Mouse (Mus musculus) ovary, postnatal 14 days (tissue): Measurements from ENCODE around the gene Krt28.

ENCODE experiments used
- DNase-seq: peaks from one replicate; pipeline ENCODE4 v3.0.0; 2022; ENCODE audit warnings: low spot score

Krt28 gene

DNA sequence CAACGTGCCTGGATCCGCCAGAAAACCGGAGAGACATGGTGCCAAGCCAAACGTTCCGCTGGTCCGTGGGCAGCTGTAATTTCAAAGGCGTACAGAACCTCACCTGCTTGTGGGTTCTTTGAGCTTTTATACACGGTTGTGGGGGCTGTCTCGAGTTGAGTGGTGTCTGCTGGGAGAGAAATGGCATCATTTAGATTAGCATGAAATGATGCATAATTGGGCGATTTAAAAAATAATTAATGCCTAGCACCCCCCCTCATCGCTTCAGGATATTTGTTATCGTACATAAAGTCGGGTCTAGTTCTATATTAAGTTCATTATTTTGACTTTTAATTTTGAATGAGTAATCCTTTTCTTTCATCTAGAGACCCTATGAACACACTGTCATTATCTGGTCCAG lies at the start of gene Krt28:
Gene Krt28, minus strand, starts transcription at position 101 of the 400 bp plus-strand sequence.
- no peak for DNase-seq

DNA sequence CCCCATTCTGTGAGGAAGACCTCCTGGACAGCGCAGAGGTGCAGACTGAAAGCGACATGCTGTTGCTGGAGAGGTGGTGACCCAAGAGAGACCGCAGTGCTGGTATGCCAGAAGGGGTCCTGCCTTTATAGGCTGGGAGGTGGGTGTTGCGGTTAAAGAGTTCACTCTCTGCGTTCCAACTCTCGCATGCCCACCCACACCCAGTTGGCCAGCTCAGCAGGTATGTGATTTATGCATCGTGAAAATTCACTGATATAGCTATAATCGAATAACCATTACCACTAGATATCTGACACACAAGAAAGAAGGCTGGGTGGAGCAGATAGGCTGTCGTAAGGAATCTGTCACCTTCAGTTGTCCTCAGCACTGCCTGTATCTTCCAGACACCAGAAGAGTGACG lies 47.5 kb upstream of the Krt28 start, which contains the start of gene Krt12:
Gene Krt12, minus strand, starts transcription at position 101 of the 400 bp plus-strand sequence.
- DNase-seq, result no peak

DNA sequence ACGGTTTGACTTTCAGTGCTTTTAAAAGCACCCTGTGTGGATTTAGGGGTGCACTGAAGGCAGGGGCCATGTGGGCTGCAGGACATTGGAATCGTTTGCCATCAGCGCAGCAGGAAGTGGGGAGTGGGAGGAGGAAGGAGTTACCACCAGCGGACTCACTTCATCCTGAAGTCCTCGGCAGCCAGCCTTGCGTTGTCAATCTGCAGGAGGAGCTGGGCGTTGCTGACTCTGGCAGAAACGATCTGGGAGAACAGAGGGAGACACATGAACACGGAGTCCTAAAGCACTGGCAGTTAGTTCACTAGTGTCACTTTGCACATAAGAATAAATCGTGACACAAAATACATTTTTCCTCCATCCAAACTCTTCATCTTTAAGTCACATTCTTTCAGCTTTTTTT lies 45.9 kb upstream of the Krt28 start:
- DNase-seq, result no peak

DNA sequence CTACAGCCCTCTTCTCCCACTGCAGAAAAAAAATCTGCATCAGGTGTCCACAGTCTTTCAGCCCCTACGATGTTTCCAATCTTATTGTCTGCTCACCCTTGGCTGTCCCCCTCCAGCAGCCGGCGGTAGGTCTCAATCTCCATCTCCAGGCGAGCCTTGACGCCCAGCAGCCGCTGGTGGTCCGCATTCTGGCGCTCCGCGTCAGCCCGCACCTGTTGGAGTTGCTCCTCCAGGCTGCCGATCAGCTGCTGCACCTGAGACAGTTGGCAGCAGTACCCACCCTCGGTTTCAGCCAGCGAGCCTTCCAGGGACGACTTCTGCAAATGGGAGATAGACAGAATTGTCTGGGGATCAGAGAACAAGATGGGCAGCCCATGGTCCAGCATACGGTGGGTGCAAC lies 43.1 kb upstream of the Krt28 start:
- no peak for DNase-seq

DNA sequence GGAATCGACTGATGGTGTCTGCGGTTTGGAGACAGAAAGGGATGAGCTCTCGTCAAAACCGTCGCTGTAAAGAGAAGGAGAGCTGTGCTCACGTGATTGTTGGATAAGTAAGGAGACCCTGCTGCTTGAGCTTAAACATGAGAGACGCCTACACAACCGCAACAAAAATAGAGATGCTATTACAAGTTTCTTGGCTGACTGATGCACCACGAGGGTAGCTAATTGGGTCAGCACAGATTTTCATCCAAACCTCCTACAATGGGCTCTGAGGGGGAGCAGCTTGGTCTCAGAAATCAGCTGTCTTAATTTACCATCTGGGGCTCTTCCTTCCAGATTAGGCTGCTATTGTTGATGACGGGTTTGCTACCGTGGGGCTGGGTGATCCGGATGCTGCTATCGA lies 42.2 kb upstream of the Krt28 start:
- no peak for DNase-seq

DNA sequence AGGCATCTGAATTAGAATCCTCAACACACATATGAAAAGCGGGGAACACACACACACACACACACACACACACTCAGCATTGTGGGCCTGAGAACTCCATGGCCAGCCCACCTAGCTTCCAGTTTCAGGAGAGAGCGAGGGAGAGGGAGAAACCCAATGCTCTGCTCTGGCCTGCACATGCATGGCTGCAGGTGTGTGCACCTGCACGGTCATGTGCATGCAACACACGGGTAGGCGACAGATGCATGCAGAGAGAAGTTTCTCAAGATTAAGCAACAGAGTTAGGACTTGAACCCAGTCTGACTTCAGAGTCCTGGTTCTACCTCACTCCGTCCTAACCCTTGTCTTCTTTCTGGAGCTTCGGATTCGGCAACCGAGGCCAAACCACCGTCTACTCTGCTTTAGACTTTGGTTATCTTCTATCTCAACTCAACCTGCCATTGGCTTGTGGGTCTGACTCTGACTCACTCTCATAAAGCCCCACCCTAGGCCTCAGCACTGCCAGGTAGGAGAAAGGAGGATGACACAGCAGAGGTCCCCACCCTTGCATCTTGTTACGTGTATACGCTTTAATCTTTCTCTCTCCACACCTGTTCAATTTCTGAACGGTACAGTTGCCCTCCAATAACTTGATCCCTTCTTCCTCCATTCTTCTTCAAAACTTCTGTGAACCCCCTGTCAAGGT lies 39.9 kb upstream of the Krt28 start:
- DNase-seq, result no peak

DNA sequence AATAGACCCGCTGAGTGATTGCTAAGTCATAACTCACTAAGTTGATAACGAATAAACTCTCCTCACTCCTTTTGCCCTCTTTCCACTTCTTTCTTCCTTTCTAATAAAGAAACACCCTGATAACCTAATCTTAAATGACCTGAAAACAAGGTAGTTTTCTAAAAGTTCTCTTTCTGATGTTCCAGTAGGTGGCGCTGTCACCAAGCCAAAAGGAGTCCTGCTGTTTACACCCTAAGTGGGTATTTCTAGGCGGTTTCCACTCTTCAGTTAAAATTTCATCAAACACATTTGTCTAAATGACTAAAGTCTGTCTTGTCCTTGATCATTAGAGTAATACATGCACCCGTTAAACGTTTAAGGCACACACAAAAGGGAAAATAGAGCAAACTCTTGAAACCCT lies 38.5 kb upstream of the Krt28 start:
- peak; percentile 41 for DNase-seq

DNA sequence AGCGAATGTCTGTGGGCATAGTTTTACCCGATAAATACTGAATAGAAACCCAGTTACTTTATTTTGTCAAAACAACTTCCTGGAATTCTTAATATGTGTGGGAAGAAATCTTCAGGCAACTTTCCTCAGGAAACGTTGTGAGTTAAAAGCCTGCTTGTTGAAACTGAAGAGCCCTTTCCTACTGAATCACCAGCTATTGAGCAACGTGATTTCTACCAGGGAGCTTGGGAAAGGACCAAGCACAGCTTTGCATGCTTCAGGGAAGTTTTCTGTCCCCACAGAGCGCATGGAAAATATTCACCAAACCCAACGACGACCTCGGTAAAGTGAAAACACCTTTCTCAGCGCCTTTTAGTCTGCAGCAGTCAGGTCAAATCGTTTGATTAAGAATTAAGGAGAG lies 31.5 kb upstream of the Krt28 start:
- DNase-seq, result no peak

DNA sequence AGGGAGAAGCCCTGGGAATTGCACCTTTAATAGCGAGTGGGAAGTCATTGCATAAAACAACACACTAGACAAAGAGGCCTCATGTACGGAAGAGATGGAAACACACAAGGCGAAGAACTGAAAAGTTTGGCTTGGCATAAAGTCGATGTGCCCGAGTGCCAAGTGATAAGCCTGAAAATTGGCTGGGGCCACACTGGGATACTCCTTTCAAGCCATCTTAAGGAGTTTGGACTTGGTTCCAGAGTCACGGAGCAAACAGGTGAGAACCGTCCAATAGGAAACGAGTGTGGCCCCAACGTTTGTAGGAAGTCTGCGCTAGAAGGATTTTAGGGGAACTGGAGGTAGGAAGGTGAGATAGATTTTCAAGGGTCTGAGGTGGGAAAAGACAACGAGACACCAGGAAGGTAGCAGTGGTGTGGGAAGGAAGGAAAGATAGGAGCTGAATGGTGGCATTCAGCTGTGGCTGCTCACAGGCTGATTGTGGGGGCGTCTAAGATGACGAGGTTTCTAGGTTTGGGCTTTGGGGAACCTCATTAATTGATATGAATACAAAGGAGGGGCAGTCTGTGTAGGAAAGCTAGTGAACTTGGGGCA lies 25.4 kb upstream of the Krt28 start:
- DNase-seq, result no peak

DNA sequence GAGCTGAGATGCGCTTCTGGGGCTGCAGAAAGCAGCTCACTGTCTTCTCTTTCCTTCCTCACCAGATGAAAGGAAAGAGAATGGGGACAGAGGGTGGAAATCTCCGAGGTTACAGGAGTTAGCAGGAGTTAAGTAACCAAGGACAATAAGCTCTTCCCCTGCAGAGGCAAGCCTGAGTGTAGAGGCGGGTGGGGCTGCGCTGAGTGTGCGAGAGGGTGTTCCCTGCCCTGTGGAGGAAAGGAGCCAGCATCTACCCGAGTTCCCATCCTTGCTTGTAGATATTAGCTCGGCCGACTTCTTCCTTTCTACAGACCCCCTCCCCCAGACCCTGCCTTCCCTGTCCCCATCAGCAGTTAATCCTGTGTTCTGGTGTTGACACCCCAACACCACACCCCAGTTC lies 24.1 kb upstream of the Krt28 start:
- no peak for DNase-seq

DNA sequence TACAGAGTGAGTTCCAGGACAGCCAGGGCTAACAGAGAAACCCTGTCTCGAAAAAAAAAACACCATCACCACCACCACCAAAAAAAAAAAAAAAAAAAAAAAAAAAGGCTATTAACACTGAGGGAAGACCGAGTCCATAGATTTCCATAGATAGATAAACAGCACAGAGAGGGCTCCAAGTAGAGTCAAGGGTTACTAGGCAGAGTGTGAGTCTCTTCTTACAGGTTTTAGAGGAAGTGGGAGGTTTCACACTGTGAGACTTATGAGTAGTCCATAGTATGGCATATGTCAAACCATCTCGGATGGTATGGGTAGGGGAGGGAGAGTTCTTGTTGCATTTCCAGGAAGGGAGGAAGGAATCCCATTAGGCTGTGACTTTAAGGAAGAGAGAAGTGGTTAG lies 23.4 kb upstream of the Krt28 start:
- no peak for DNase-seq

DNA sequence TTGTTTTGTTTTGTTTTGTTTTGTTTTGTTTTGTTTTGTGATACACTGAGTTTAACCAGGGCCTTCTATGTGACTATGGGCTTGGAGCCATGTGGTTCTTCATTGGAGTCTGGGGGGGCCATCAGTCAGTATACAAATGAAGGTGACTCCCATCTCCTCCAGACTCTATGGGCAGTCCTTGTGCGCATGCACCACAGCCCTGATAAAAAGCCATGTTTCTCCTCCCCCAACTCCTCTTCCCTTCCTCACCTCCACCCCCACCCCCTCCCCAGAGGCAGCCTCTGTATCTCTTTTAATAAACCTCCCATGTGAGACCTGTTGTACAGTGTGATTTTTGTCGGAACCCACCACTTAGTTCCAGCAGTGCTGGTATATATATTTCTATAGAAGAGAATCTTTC lies 22.0 kb upstream of the Krt28 start:
- DNase-seq, result no peak

DNA sequence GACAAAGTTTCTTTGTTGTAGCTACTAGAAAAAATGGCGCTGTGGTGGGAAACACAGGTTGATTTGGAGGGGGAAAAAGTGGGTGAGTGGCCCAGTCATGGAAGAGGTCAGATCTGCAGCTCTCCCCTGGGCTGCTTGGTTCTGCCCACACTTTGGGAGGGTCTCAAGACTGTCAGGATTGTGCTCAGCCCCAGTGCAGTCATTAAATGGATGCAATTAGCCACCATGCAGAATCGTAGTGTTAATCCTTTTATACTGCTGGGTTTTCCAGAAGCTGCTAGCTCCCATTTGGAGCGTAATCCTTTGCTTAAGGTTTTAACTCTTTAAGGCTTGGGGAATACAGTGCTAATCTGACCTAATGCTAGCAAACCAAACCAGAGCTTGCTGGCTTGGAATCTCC lies 21.3 kb upstream of the Krt28 start:
- DNase-seq, result no peak

DNA sequence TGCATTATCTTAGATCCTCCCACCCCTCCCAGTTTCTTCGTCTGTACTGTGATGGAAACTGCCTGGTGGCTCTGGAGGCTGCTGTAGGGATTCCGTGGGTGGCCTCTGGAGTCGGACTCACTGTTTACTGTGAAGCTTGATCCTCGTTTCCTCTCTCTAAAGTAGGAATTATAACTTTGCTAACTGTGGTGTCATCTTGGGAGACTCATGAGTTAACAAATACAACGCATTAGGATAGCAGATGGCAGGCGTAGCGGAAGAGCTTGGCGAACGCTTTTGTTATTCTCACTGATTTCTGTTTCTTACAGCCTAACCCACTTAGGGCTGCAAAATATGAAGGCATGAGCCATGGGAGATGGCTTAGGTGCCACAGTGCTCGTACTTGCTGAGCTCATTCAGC lies 17.8 kb upstream of the Krt28 start:
- DNase-seq, result no peak

DNA sequence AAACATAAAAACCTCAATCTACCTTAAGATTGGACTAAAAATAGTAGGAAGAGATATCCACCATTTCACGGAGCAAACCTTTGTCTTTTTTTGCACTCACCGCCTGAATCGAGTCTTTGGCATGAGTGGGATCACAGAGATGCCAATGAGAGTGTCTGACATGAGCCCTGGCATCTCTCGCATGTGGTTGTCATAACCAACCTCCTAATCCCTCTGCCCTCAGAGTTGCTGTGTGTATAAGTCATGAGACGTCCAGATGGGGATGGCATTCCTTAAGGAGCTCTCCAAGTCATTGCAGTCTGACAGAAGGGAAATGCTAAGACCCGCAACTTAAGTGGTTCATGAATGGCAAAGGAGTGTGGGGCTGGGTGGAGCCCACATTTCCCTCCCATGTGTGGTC lies 16.7 kb upstream of the Krt28 start:
- no peak for DNase-seq

DNA sequence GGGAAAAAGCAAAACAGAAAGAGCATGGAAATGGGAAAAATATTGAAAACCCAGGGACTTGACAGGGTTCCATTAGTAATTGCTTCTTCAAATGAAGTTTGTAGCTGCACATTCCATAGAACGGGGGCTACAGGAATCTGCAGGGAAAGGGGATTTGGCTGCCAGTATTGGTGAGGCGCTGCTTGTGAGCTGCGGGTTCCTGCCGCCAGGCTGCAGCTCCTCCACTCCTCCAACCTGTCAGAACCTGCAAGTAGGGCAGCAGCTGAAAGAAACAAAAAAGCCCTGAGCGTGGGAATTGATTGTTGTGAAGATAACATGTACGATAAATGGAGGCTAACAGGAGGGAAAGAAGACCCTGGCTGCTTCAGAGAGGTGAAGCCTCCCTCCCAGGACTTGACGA lies 16.2 kb upstream of the Krt28 start:
- DNase-seq, result no peak

DNA sequence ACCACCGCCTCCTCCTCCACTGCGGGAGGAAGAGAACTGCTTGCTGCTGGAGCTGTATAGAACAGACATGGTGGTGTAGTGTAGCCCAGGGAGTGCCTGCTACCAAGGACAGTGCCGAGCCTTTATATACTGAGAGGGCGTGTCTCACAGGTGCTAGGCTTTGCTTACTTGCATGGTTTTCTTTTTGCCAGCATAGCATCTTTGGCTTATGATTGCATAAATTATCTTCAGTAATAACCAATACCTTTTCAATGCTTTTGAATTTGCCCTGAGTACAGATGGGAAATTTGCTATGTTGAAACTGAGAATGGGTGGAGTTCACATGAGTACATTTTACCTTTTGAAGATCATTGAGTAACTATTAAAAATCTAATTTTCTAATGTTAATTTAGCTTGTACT lies 14.6 kb upstream of the Krt28 start, which contains the start of gene Krt10:
Gene Krt10, minus strand, starts transcription at position 101 of the 400 bp plus-strand sequence.
- no peak for DNase-seq

DNA sequence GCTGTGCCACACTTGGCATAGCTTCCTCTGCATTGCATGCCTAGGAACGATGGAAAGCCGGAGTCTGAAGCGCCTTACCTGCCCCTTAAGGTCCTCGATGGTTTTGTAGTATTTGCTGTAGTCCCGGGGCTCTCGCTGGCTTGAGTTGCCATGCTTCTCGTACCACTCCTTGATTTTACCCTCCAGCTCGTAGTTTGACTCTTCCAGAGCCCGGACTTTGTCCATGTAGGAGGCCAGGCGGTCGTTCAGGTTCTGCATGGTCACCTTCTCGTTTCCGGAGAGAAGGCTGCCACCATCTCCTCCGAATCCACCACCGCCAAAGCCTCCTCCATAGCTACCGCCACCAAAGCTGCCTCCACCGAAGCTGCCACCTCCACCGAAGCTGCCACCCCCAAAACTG lies 14.0 kb upstream of the Krt28 start:
- DNase-seq, result no peak

DNA sequence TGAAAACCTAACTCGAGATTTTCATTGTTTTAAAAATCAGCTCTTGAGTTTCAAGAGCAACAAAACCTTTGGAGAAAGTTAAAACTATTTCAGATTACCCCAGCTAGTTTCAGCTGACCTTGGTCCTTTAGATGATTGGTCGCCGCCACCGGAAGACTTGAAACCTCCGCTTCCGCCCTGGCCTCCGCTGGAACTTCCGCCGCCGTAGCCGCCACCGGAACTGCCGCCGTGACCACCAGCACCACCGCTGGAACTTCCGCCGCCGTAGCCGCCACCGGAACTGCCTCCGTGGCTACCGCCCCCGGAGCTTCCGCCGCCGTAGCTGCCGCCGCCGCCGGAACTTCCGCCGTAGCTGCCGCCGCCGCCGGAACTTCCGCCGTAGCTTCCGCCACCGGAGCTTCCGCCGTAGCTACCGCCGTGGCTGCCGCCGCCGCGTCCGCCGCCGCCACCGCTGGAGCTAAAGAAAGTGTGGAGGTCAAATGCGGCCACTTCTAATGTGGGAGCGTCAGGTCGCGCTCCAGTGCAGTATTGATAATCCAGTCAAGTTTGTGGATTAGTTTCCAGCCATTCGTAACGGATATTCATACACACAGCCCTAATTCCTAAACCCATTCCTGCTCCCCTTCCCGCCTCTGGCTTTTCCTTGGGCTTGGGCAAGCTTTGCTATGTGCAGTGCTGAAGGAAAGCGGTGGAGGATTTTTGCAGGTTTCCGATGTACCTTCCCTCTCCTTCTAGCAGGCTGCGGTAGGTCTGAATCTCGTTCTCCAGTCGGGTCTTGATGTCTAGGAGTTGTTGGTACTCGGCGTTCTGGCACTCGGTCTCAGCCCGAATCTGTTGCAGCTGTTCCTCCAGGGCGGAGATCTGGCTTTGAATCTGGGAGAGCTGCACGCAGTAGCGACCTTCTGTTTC lies 11.4 kb upstream of the Krt28 start:
- DNase-seq, result peak; percentile 82

DNA sequence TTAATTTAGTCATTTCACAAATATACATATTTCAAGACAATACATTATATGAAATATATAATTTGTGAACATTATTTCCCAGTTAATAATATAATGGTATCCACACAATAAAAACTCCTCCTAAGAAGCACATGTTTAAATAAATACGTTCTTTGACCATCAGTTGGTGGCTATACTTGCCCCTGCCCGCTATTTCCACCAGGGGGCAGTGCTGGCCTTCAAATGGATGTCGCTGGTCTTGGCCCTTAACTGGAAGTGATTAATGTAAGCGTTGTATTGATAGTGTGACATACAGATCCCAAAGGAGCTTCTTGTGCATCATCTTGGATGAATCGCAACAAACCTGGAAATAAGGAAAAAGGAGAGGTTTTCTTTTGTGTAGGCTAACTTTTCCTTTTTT lies 4.9 kb upstream of the Krt28 start:
- peak; percentile 69 for DNase-seq

DNA sequence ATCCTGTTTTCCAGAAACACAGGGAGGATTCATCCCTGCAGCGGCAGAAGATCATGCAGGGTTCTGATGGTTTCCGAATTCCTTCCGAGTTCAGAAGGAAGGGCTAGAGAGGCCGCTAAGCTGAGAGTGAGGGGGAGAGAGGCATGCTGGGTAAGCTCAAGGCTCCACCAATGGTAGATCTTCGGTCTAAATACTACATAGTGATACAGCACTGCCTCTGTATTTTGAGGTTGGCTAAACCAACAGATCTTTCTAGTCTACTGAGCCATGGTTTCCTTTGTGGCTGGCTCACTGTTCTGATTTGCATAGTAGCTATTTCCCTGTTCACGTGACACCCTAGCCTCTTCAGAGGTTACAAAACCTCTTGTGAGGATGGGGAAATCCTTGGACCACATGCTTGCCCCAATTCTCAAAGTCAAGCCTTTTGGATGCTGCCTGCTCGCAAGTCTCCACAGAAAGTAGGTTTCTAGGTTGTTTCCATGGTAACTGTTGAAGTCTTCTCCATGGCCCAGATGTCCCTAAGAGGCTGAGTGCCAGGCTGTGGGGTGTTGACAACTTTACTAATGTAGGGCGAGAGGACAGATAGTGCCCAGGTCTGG lies 4.8 kb downstream of the Krt28 start:
- no peak for DNase-seq

DNA sequence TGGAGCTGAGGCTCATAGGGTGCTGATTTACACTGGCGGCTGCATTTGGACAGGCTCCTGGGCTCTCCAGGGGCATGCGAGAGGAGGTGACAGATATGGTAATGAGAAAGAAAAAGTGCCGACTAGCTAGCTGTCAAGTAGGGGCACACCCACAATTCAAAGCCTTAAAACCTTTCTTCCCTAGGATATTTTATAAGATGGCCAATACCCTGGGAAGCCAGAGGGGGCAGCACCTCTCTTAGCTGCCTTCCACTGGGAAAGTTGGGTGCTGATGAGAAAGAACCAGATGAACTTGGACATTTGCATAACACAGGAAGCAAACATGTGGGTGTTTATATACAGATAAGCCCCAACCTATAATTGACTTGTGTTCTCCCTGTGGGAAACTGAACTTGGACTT lies 5.5 kb downstream of the Krt28 start:
- DNase-seq, result no peak

DNA sequence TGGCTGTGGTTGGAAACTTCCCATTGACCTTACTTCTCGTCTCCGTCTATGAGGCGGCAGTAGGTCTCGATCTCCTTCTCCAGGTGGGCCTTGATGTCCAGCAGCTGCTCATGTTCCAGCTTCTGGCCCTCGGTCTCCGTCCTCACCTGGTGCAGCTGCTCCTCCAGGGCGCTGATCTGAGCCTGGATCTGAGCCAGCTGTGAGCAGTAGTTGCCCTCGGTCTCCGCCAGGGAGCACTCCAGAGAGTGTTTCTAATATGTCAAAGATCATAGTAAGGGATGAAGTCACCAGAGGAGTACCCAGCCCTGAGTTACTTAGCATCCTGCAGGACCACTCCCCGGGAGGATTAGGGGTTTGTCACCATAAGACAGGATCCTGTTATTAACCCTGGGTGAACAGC lies 7.9 kb downstream of the Krt28 start:
- DNase-seq, result peak; percentile 15
